Mouse (Mus musculus) CD8-positive naive resting alpha-beta T cell, adult 57 days (primary cell): Measurements from ENCODE around the gene Gucy2c. TPM values are rescaled to one million over a fixed set of nuclear protein-coding genes. Genes with fewer than 3 reads are reported as not detected.

Experiments
- total RNA-seq: library from RNA; stranded (reverse); gene quantifications from one replicate; pipeline ENCODE4 v1.2.4, GENCODE M21; 2023

Gucy2c gene
- total RNA-seq, result not detected

DNA sequence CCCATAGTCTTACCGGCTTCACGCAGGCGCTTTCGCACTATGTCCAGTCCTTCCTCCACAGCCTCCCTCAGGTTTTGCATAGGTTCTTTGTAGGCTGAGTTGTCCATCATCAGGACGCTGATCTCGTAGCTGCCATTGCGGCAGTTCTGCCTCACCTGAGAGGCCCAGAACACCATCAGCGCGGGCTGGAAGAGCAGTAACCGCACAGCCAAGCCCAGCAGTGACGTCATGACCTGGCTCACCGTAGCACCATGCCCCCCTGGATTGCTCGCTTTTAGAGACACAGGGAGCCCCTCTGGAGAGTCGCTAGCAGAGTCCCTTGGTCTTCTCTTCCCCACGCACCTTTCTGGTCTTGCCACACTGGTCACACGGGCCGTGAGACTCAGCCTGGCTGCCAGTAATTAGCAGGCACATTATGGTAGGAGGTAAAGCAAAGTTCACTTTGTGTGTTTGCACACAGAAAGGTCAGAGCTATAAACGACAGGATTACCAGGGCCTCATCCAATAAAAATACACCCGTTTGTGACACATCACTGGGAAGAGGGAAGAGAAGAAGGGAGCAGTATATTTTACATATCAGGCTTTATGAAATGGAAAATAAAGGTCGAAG lies at the start of gene Gucy2c:
Gucy2c (minus strand) TSS at position 389 of the 610 bp plus-strand sequence.

DNA sequence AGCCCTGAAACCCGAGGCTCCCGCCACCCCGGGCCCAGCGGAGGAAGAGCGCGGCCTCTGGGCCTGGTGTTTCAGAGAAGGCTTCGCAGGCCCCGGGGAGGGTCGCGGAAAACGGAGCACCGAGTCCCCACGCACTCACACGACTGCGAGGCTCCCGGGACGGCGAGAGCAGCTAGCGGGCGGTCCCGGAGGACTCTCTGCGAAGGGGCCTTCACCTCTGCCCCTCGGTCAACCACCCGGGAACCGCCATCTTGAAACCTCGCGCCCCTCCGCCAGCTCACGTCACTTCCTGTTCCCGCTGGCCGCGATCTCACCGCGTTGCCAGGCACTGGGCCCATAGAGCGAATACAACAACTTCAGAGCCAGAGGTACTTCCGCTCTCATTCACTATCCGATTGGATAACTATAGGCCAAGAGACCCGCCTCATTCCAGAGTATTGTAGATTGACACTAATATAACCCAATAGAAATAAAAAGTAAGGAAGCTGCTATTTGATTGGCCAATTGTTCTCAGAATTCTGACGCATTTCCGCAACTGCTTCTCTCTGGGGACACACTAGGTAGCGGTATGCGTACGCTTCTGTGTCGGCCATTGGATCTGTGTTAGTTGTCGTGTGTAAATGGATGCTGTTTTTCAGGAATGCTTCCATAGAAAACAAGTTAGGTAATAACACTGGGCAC lies 46.5 kb upstream of the Gucy2c start, which contains the start of gene Wbp11:
Wbp11 (minus strand) TSS at position 353 of the 681 bp plus-strand sequence.

DNA sequence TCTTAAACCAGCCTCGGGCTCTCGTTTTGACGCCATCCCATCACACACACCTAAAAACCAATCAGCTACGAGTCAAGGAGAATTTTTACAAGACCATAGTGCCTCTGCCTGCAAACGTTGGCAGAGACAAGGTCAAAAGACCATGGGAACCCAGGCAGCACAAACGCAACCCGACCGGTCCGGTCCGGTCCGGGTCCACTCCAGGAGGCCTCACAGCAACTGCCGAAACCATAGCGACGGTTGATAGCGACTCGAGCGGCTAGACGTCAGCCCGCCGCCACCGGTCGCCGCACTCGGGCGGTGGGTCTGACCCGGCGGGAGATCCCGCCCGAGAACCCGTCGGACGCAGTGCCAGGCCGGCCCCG lies 45.9 kb upstream of the Gucy2c start, which contains the start of gene BC049715:
BC049715 (plus strand) TSS at position 111 of the 365 bp plus-strand sequence.

DNA sequence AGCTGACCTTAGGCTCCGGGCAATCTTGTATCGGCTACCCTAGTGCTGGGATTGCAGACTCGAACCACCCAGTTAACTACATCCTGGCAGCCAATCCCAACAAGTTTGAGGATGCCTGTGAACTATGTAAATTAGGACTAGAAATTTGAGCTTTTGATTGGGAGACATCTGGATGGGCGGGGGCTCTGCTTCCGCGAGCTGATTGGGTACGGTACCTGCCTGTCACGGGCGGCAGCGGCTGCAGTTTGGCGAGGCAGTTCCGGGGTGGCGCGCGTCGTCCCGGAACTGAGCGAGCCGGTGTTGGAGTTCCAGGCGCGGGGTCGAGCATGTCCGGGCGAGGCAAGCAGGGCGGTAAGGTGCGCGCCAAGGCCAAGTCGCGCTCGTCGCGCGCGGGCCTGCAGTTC lies 26.5 kb upstream of the Gucy2c start, which contains the start of gene H2afj:
H2afj (plus strand) TSS at position 231 of the 404 bp plus-strand sequence.

DNA sequence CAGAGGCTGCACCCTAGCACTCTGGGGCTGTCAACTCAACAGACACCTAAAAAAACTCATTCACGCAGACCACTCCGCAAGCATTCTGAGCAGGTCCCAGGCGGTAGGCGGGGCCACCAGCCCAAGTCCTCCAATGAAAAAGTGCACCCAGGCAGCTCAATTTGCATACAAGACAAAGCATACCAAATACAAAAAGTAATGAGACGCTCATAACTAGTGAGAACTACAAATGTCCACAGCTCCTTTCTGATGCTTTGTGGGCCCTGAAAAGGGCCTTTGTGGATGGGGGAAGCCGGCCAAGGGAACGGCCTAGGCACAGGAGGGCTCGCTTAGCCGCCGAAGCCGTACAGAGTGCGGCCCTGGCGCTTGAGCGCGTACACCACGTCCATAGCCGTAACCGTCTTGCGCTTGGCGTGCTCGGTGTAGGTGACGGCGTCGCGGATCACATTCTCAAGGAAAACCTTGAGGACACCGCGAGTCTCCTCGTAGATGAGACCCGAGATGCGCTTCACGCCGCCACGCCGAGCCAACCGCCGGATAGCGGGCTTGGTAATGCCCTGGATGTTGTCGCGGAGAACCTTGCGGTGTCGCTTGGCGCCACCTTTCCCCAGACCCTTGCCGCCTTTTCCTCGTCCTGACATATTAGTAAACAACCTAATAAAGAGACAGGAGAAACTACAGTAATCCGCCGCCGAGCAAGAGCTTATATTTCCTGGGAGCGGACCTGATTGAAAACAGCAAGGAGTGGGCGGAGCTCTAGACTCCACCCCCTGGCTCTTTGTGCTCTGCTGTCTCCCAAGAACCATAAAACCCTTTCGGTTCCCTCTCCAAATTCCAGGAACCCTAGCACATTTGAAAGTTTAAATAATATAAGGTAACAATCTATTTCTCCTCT lies 22.4 kb upstream of the Gucy2c start, which contains the start of gene Hist4h4:
Hist4h4 (minus strand) TSS at position 677 of the 895 bp plus-strand sequence.

DNA sequence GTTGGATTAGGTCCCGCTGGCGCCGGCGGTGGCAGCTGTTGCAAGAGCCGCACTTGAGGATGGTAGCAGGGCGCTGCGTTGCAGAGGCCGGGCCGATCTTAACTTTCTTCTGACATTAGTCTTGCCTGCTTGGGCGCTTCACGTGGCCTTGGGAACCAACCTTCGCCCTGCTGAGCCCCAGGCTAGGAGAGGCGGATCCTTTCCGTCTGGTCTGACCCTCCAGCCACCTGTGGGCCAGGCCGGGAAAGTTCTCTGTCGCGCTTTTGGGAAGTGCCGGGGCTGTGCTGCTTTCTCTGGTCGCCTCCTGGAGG lies 119.9 kb downstream of the Gucy2c start, which contains the start of gene Plbd1:
Plbd1 (minus strand) TSS at position 223 of the 311 bp plus-strand sequence.

Other genes with a start within 250 kb of the Gucy2c start
- gene Plbd1, start 119.8 kb downstream of the Gucy2c start, total RNA-seq, result 11.8 TPM
- gene Hist4h4, start 22.6 kb upstream of the Gucy2c start, total RNA-seq, result 25.4 TPM
- gene H2afj, start 26.5 kb upstream of the Gucy2c start, total RNA-seq, result 70.5 TPM
- gene BC049715, start 45.9 kb upstream of the Gucy2c start, total RNA-seq, result 5.0 TPM
- 182 TPM for gene Wbp11, start 46.5 kb upstream of the Gucy2c start, total RNA-seq
- gene Smco3, start 53.7 kb upstream of the Gucy2c start, total RNA-seq, result not detected
- 9.0 TPM for gene Art4, start 76.0 kb upstream of the Gucy2c start, total RNA-seq
- not detected for gene Mgp, start 94.1 kb upstream of the Gucy2c start, total RNA-seq
- 10.0 TPM for gene Erp27, start 140.4 kb upstream of the Gucy2c start, total RNA-seq
- gene Pde6h, start 142.1 kb upstream of the Gucy2c start, total RNA-seq, result not detected
- 975 TPM for gene Arhgdib, start 160.1 kb upstream of the Gucy2c start, total RNA-seq